Mouse (Mus musculus) heart, adult 11 months (tissue): Measurements from ENCODE around the gene Ost4.
A peak's percentile ranks its signal among the peaks of the same experiment; 100 is the strongest.

Experiments used
- DNase-seq: peaks from one replicate; pipeline ENCODE4 v3.0.0; 2022

Ost4 gene

GRCm38 (mm10) chr5:30922581-30923041, 15.0 kb upstream of the Ost4 start:
- peak; percentile 91 for DNase-seq

GRCm38 (mm10) chr5:30921256-30922033, 13.9 kb upstream of the Ost4 start, which contains the start of gene Khk:
TSS of gene Khk (plus strand) at chr5:30921431.
- peak; percentile 99 for DNase-seq

- DNase-seq = peak; percentile 97
Observed at GRCm38 (mm10) chr5:30920621-30921020, 13.0 kb upstream of the Ost4 start.

DNA sequence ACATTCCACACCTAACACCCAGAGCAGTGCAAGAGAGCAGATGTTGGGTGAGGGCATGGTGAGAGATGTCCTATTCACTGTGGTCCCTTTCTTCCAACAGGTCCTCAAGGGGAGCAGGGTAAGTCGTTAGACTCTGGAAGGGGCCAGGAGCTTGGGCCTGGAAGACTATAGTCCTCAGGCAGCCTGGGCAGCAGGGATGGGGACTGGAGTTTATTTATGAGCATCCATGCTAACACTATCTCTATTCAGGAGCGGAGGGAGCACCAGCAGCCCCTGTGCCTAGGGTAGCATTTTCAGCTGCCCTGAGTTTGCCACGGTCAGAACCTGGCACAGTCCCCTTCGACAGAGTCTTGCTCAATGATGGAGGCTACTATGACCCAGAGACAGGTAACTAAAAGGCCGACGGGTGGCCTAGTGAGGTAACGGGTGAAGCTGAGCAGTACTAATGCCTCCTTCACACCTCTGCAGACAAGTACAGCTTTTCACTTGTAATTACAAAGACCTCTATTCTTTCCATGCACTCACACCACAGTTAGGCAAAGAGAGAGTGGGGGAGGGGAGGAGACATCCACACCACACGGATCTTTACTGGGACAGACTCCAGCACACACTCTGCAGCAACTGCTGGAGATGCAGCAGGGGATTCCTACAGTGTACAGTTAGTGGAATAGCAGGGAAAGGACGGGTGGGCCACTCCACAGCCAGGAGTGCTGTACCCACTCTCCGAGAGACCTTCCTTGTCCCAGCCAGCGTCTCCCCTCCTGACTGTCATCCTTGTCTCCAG, 12.4 kb upstream of the Ost4 start:
- peak; percentile 91 for DNase-seq

DNA sequence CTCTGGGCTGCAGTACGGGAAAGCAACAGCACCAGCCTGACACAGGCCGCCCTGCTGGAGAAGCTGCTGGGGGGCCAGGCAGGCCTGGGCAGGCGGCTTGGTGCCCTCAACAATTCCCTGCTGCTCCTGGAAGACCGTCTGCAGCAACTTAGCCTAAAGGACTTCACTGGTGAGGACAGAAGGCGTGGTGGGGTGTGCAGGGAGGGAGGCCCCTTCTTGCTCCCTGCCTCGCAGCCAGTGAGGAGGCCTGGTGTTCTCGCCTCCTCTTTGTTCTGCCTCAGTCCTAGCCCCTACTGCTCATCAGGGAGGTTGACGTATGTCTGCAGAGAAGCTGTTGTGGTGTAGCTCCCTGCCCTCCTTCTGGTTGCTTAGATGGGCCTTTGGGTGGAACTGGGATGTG, 11.1 kb upstream of the Ost4 start:
- peak; percentile 93 for DNase-seq

DNA sequence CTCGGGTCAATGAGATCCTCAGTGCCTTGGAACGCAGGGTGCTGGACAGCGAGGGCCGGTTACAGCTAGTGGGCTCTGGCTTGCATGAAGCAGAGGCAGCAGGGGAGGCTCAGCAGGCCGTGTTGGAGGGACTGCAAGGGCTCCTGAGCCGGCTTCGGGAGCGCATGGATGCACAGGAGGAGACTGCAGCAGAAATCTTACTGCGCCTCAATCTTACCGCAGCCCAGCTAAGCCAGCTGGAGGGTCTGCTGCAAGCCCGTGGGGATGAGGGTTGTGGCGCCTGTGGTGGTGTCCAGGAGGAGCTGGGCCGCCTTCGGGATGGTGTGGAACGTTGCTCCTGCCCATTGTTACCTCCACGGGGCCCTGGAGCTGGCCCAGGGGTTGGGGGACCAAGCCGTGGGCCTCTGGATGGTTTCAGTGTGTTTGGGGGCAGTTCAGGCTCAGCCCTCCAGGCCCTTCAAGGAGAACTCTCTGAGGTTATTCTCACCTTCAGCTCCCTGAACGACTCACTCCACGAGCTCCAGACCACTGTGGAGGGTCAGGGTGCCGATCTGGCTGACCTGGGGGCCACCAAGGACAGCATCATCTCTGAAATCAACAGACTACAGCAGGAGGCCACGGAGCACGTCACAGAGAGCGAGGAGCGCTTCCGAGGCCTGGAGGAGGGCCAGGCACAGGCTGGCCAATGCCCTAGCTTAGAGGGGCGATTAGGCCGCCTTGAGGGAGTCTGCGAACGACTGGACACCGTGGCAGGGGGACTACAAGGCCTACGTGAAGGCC, 10.5 kb upstream of the Ost4 start:
- peak; percentile 93 for DNase-seq

GRCm38 (mm10) chr5:30917348-30917747, 9.8 kb upstream of the Ost4 start:
- peak; percentile 95 for DNase-seq

- DNase-seq = peak; percentile 95
Observed at GRCm38 (mm10) chr5:30916841-30917240, 9.3 kb upstream of the Ost4 start.

- peak; percentile 100 for DNase-seq
Observed at GRCm38 (mm10) chr5:30915974-30916433, 8.4 kb upstream of the Ost4 start.

DNA sequence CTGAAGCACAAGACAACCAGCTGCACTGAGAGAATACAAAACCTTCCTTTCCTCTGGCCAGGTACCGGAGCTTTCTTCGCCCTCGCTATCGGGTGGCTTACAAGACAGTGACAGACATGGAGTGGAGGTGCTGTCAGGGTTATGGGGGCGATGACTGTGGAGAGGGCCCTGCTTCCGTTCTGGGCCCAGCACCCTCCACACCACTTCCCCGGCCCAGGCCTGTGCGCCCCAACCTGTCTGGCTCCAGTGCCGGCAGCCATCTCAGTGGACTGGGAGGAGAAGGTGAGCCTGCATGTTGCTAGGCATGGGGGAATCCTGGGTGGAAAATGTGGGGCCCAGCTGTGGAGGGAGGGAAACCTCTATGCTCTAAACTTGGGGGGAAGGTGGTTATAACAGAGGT, 7.9 kb upstream of the Ost4 start:
- DNase-seq = peak; percentile 97

DNA sequence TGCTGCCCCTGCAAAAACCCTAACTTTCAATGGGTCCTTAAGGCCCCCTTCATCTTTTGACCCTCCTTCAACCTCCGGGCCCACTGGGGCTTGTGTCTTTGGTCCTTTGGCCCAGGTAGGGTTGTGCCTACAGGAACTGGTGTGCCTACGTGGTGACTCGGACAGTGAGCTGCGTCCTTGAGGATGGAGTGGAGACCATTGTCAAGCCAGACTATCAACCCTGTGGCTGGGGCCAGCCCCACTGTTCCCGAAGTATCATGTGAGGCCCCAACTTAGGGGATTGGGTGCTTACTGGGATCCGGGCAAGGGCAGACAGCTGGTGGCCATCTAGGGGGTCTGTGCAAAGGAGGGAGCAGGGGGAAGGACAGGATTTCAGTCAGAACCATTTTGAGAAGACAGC, 7.3 kb upstream of the Ost4 start:
- peak; percentile 95 for DNase-seq

DNA sequence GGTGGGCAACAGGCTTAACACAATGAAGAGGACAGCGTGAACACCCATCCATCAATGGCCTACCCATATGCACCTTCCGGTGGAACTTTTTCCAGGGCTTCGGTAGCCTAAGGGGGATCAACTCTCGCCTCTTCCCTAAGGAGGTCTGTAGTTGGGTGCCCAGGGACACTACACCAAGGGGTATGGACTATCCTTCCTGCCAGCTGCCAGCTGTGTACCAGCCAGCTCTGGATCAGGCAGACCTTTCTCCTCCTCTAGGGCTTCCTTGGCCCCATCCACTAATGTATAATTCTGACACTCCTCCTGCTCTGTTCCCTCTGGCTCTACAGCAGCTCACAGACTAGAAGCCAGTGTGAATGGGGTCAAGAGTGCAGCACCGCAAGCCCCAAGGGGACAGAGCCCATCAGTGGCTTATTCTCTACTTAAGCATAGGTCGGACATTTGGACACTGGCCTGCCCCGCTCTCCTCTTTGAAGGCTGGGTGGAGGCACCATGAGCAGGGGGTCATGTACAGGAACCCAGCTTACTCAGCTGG, 6.6 kb upstream of the Ost4 start:
- peak; percentile 95 for DNase-seq

DNA sequence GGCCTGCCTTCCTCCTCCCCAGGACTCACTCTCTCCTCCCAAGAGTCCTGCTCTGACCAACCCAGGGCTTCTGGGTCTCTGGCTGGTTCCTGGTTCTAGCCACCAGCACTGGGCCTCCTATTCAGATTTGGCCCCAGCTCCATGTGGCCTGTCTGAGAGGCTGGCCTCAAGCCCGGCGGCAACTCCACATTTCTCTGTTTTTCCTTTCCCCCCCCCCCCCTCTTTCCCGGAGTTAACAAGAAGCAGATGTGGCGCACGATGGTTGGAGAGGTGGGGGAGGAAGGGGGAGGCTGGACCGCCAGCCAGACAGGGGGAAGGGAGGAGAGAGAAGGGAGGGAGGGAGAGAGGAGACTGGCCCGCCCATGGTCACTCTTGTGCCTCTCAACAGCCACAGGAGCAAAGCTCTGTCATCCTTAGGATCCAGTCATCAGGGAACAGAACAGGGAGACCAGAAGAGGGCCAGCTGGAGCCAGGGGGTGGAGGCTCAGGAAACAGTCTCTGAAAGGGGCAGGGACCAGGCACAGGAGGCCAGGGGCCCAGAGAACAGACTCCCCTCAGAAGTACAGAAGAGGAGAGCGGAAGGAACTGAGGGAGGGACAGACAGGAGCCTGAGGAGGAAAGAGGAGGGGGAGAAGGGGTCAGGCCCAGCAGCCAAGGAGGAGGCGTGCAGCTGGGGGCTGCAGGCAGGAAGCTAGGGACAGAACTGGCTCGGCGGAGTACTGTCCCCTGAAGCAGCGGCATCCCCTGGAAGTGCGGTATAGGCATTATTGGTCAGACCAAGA, 5.7 kb upstream of the Ost4 start, which contains the start of gene Emilin1:
Emilin1 (plus strand) TSS at position 343 of the 782 bp plus-strand sequence.
- DNase-seq = peak; percentile 99

- peak; percentile 91 for DNase-seq
Observed at GRCm38 (mm10) chr5:30912156-30912555, 4.6 kb upstream of the Ost4 start.

DNA sequence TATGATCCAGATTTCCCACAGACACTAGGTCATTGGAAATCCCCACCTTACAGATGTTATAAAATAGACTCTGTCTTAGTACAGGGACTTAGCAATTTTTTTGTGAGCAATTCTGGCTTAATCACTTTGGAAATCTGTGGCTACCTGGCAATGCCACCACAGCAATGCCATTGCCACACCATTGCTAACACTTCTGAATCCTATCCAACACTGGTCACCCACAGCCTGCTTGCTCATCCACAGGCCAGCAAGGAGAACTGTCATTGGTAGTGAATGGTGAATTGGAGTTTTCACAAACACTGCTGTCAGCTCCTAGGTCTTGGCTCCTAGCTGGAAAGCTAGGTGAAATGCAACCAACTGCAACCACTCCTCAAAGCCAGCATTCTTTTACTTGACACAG, 2.9 kb upstream of the Ost4 start:
- no peak for DNase-seq

DNA sequence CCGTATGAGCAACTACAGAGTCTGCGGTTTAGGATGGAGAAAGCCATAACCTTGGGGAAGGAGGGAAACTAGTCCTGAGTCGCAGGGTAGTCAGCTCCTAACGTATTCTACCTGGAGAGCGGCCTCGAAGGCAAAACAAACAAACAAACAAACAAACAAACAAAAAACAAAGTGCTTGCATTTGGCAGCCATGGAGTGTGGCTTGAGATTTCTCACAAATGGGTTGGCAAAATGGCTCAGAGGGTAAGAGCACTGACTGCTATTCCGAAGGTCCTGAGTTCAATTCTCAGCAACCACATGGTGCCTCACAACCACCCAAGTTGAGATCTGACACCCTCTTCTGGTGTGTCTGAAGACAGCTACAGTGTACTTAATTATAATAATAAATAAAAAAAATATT, 2.3 kb upstream of the Ost4 start:
- no peak for DNase-seq

- peak; percentile 97 for DNase-seq
Observed at GRCm38 (mm10) chr5:30909300-30909659, 1.7 kb upstream of the Ost4 start.

DNA sequence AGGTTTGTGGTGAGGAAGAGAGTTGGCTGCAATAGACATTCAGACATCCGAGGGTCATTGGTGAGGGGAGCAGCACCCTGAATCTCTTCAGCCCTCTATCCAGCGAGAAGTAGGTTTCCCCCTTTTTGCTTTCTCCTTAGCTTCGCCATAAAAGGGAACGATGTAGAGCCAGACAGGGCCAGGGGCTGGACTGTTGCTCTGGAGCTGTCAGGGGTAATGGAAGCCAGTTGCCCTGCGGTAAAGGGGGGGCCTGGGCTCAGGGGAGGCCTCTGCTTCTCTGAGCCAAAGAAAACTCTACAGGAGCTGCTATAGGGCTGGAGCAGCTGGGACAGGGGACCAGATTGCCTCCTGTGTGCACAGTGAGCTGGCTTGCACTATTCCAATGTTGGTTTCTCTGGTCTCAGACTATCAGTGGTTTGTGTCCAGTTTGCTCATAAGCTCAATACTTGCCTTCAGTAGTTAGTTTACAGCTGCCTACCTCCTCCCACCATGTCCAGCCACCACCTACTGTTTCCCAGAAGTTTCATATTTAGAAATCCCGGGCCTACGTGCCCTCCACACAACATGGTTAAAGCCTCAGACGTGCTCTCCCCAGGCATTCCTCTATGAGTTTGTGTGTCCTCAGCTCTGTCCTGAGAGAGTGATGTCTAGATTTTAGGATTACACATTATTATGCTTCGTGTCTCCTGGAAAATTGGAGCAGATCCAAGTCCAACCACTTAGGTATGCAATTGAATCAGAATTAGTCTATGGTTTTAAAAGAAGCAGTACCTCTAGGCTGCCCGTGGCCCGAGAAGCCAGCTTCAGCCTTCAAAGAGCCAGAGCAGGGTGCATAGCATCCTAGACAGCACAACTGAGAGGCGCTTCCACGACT, 1.1 kb upstream of the Ost4 start:
- DNase-seq = peak; percentile 99

GRCm38 (mm10) chr5:30901860-30902259, 5.7 kb downstream of the Ost4 start:
- DNase-seq = peak; percentile 85

DNA sequence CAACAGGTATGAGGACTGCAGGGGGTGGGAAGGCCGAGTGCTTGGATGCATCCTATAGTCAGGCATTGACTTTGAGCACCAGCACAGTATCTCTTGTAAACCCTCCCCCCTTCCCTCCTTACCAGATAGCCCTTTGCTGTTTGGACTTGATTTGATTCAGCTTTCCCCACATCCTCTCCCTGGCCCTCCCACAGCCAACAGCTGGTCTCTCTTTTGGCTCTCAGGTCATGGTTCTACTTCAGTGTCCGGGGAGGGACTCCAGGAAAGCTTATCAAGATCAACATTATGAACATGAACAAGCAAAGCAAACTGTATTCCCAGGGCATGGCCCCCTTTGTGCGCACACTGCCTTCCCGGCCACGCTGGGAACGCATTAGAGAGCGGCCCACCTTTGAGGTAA, 17.2 kb downstream of the Ost4 start:
- DNase-seq = no peak
